Mouse (Mus musculus) testis, postnatal 10 days (tissue): ENCODE measurements around the gene Yipf3.

Experiments
- DNase-seq: peaks from one replicate; pipeline ENCODE4 v3.0.0; 2021; ENCODE audit warnings: low spot score

Gene Yipf3

GRCm38 (mm10) chr17:46247512-46248188 lies at the start of gene Yipf3, which contains the start of gene Polr1c:
Gene Yipf3 (plus strand): TSS chr17:46248080.
Gene Polr1c (minus strand): TSS chr17:46248054.
- DNase-seq, result peak; percentile 94

- no peak for DNase-seq
These were observed 46.7 kb upstream of the Yipf3 start for GRCm38 (mm10) chr17:46201151-46201550.

DNA sequence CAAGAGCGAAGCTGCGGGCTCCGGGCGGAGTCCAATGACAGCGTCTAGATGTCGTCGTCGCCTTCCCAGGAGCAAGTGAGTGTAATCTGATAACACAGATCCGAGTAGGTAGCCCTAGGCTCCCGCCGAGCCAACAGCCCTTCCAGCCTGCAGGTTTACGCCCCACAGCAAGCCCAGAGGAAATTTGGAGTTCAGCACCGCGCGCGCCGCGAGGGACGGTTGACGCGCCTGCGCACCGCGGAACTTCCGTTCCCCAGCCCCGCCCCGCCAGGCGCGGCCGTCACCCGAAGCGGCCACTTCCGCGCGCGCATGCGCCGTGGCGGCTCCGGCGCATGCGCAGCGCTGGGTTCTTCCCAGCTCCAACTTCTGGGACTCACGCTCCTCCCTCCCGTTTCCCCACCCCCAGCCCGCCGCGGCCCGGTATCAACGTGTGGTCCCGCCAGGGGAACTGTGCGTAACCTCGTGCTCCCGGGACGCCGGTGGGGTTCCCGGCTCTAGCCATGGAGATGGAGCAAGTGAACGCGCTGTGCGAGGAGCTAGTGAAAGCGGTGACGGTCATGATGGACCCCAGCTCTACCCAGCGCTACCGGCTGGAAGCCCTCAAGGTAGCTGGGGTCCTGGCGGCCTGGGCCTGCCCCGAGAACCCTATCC lies 45.3 kb upstream of the Yipf3 start, which contains the start of the genes Polh and Xpo5:
Gene Polh, minus strand, starts transcription at position 225 of the 651 bp plus-strand sequence.
Gene Xpo5, plus strand, starts transcription at position 362 of the 651 bp plus-strand sequence.
- peak; percentile 95 for DNase-seq

- no peak for DNase-seq
These were observed 44.8 kb upstream of the Yipf3 start for GRCm38 (mm10) chr17:46203078-46203477.

GRCm38 (mm10) chr17:46206676-46207075 lies 41.2 kb upstream of the Yipf3 start:
- DNase-seq, result no peak

DNA sequence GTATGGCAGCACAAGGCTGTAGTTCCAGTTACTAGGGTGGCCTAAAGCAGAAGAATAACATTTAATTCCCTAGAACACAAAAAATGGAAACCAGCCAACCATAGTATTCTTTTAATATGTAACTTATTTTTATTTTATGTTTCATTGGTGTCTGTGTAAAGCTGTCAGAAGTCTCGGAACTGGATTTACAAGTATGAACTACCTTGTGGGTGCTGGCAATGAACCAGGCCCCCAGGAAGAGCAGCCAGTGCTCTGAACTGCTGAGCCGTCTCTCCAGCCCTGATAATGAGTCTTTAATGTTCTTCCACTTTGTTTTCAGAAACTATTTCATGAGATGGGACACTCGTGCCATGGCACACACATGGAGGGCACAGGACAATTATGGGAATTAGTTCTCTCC lies 37.3 kb upstream of the Yipf3 start:
- DNase-seq, result no peak

GRCm38 (mm10) chr17:46221601-46222000 lies 26.3 kb upstream of the Yipf3 start:
- no peak for DNase-seq

DNA sequence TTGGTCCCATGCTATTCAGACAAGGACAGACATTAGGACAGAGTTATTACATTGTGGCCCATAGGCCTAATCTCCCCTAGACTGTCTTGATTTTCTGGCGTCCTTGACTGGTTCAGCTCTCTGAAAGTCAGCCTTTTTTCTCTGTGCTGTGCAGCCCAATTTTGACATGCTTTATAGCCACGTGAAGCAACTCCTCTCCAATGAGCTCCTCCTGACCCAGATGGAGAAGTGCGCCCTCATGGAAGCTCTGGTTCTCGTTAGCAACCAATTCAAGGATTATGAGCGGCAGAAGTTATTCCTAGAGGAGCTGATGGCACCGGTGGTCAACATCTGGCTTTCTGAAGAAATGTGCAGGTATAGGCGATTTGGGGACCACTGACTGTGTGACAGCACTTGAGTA lies 20.3 kb upstream of the Yipf3 start:
- DNase-seq, result no peak

GRCm38 (mm10) chr17:46236067-46236466 lies 11.8 kb upstream of the Yipf3 start:
- no peak for DNase-seq

- DNase-seq, result no peak
These were observed 10.8 kb upstream of the Yipf3 start for GRCm38 (mm10) chr17:46237079-46237478.

GRCm38 (mm10) chr17:46237480-46237879 lies 10.4 kb upstream of the Yipf3 start:
- no peak for DNase-seq

DNA sequence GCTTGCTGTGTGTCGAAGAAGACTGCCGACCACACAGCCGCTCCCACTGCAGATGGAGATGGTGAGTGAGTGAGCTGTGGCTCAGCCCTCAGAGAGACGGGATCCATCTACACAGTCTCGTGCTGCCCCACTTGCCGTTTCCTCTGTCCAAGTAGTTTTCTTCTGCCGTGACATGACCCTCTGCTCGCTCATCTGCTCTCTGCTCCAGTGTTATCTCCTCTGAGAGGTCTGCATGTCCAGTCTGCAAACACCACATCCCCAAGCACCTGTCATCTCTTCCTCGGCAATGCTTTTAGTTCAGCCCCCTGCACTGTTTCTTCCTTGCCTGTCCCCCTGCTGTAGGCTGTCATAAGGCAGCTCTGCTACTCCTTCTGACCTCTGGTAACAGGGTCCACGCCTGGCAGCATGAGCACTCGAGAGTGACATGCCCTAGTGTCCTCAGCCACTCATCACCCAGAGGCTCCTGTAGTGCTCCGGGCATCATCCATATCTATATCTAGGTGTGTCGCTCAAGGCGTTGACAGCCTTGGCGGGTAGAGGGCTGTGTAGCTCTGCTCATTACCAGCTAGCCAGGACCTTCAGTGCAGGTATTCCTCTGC lies 8.3 kb upstream of the Yipf3 start:
- DNase-seq, result no peak

DNA sequence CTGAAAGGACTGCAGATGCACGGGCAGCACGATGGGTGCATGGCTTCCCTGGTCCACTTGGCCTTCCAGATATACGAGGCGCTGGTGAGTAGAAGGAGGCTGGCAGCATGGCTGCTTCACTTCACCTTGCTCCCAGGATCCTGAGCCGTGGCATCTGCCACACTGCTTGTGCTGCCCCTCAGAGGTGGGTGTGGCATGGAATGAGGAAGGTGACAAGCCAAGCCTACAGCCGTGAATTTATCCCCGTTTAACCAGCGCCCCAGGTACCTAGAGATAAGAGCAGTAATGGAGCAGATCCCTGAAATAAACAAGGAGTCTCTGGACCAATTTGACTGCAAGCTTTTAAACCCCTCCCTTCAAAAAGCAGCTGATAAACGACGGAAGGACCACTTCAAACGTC lies 6.4 kb upstream of the Yipf3 start:
- no peak for DNase-seq

- no peak for DNase-seq
These were observed 5.6 kb upstream of the Yipf3 start for GRCm38 (mm10) chr17:46242274-46242673.

DNA sequence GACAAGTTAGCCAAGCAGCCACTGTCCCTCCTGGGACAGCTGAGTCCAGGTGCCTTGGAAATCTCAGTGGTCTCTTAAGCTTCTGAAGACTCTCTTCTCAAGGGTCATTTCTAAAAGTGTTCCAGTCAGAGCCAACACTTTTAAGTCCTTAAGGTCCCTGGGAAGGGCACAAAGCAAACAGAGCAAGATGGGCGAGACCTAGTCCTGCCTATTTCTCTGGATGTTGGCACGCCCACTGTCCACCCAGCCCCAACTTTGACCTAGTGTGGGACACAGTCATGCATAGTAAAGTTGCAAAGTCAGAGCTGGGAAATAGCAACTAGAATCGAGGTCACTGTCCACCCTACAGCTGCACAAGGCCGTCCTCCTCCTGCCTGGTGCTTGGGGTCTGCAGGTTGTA lies 4.9 kb upstream of the Yipf3 start:
- DNase-seq, result no peak

DNA sequence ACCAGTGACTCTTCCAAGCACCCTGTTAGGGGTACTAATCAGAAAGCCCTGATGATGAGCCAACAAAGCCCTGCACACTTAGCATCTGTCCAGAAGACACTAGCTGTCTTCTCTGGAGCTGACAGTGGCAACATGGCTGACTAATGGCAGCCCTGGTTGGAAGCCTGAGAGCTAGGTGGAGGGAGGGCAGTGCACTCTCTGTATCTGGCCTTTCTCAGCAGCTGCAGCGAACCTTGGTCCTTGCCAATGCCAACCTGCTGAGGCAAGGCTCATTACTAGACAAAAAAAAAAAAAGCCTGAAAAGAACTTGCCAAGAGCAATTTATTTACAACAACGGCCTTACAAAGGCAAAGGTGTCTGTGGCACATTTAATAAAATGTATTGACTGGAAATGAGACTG lies 4.3 kb upstream of the Yipf3 start:
- DNase-seq, result no peak

- DNase-seq, result no peak
These were observed 3.3 kb upstream of the Yipf3 start for GRCm38 (mm10) chr17:46244579-46244978.

DNA sequence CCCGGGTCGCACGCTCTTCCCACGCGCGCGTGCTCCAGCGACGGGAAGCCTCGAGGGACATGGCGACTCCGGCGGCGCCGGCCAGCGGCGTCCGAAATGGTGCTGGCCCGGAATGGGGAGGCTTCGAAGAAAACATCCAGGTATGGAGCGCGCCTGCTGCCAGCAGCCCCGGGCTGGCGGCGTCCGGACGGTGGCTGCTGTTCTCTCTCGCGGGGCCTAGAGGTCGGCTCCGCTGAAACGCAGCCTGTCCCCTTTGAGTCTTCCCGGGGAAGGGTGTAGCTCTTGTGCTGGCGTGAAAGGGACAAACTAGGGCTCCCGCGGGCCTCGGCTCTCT lies 276 bp downstream of the Yipf3 start:
- DNase-seq, result no peak

DNA sequence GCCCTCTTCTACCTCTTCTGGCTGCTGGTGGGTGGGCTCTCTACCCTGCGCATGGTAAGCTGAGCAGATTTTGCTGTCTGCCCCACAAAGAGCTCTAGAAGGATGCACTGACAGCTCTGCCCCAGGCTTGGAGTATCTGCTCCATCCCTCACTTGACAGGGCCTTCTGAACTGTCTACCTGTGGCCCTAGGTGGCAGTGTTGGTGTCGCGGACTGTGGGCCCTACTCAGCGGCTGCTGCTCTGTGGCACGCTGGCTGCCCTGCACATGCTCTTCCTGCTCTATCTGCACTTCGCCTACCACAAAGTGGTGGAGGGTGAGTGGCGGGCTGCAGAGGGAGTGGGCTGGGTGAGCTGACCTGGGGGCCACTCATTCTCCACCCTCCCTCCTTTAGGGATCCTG lies 3.3 kb downstream of the Yipf3 start:
- DNase-seq, result no peak

DNA sequence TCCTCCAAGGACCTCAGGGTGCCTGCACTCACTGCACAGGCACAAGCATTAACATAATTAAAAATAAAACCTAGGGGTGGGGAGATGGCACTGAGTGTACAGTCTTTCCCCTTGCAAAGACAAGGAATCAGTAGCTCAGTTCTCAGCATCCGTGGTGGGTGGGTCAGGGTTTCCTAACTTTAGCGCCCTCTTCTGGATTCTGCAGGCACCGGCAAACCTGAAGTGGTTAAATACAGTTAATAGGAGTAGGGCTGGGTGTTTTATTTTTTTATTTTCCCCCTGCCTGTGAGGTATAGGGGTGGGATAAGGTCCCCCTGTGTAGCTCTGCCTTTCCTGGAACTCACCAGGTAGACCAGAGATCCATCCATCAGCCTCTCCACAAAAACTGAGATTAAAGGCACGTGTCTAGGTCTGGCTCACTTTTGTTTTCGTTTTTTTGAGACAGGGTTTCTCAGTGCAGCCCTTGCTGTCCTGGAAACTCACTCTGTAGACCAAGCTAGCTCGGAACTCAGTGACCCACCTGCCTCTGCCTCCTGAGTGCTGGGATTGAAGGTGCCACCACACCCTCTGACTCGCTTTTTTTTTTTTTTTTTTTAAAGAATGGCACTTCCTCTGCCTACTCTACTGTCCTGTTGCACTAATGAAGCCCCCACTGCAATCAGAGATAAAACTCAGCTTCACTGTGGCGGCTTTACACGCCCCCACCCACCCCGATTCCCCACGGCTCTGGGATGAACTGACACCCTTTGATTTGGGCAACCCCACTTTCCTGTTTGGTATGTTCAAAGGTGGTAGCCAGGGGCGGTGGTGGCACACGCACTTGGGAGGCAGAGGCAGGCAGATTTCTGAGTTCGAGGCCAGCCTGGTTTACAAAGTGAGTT lies 4.9 kb downstream of the Yipf3 start:
- DNase-seq, result no peak

GRCm38 (mm10) chr17:46253452-46254084 lies 5.7 kb downstream of the Yipf3 start, which contains the start of gene Lrrc73:
Gene Lrrc73 (plus strand): TSS chr17:46253531.
- DNase-seq, result peak; percentile 97

DNA sequence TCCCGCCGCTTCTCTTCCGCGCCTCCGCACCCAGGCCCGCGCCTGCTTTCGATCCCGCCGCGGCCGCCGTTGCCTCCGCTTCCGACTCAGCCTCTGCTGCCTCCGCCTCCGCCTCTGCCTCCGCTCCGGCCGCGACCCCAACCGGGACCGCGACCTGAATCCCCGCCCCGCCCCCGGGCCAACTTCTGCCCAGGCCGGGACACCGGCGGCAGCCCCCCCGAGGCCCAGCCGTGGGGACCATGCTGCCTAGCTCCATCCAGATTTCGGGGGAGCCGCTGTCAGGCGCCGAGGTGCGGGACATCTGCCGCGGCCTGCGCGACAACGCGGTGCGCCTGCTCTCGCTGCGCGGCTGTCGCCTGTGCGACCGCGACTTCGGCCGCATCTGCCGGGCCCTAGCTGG lies 6.2 kb downstream of the Yipf3 start:
- peak; percentile 75 for DNase-seq
